Mouse (Mus musculus): ENCODE results near the gene Kcnj10.

Kcnj10 gene

DNA sequence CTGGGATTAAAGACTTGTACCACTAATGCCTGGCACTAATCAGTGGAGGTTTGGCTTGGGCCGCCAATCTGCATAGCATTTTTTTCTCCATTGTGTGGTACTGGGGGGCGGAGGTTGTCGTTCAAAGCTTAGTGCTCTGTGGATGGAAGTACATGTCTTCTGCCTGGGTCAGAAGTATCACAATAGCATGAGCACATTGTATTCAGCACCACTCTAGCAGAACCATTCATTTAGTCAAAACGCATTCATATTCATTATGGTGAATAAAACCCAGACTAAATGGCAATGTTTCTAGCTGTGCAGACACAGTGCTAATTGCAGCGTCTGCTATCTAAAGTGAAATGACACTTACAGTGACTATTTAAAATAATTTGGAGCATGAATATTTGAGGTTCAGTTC lies 46.2 kb downstream of the Kcnj10 start:
- no peak for DNase-seq

DNA sequence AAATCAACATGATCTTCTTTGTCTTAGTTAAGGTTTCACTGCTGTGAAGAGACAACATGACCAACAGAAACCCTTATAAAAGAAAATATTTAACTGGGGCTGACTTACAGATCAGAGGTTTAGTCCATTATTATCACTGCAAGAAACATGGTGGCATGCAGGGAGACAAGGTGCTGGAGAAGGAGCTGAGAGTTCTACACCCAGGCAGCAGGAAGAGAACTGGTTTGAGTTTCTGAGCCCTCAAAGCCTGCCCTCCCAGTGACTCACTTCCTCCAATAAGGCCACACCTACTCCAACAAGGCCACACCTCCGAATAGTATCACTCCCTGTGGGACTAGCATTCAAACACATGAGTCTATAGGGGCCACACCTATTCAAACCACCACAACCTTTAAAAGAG lies 49.8 kb downstream of the Kcnj10 start:
- DNase-seq, result no peak

DNA sequence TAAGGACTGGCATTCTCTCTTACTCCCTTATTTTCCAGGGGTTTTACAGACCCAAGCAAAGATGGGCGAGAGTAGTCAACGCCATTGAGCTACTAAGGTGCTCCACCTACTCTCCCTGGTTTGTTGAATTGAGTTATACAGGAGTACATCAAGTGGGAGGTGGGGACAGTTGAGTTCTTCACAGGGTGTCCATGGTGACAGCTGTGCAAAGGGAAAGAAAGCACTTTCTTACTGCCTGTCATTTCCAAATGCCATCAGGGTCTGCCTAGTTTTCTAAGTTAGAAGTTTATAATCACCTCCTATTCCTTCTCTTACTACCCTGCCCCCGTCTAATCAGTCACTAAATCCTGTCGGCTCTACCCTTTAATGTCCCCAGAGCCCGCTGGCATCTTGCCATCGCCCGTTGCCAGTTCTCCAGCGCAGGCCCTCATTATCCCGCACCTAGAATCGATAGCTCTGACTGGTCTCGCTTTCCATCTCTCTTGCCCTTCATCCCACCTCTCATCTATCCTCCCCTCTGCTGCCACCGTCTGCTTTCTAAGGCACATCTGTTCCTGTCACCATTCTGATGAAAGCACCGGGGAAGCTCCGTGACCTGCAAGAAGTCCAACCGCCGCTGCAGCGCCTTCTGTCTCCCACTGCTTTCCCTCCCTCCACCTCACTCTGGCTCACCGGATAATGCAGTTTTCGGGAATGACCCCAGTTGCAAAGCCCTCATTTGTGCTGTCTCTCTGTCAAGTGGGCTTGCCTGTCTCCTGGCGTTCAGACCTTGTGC lies 51.0 kb downstream of the Kcnj10 start:
- peak; percentile 68 for DNase-seq

- DNase-seq, result no peak
Measured at GRCm38 (mm10) chr1:172392643-172393170, 51.7 kb downstream of the Kcnj10 start.

GRCm38 (mm10) chr1:172393739-172394138 lies 52.7 kb downstream of the Kcnj10 start:
- DNase-seq, result no peak

GRCm38 (mm10) chr1:172396996-172397752 lies 56.2 kb downstream of the Kcnj10 start:
- DNase-seq, result no peak

GRCm38 (mm10) chr1:172406077-172406706 lies 65.2 kb downstream of the Kcnj10 start:
- DNase-seq, result no peak

DNA sequence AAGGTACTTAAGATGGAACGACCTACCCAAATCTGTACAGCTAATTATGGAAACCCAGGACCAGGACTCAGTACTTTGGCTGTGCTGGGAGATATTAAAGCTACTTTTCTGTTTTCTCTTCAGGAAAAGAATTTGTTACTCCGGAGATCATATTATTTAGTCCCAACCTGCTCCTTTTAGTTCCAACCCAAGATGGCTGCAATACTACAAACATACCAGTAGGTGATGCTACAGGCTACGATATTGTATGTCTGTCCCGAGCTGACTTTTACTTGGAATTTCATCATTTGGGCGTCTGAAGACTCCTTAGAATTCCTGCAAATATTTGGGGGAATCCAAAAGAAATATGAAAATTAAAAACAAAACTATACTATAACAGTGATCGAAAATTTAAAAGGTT lies 68.0 kb downstream of the Kcnj10 start:
- DNase-seq, result peak; percentile 35 to 70

DNA sequence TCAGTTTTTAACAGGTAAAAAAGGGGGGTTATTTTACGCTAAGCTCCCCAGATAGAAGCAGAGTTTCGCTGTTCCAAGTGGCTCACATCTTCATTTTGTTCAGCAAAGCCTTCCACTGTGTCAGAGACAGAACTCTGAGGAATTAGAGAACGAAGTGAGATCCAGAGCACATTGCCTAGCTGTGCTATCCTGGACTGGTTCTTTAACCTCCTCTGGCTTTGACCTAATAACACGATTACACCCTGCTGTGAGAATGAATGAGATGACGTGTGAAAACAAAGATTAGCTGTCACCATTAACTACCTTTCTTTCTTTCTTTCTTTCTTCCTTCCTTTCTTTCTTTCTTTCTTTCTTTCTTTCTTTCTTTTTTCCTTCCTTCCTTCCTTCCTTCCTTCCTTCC lies 68.4 kb downstream of the Kcnj10 start:
- DNase-seq, result peak in 1 of 2 experiments; percentile 9

DNA sequence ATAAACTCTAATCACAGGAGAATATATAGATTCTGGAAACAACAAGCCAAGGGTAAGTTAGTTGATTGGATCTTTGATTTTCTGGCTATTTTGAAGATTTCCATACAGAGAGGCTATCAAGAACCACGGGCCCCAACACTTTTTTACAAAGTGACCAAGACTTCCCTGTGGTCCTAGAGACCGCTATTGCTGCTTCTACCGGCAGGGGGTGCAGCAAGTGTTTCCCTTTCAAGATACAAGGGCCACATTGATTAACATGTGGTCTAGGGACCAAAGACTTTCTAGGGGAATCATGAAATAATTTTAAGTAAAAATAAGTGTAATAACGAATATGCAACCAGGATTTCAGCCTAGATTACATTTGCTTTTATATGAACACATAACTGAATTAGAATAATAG lies 69.8 kb downstream of the Kcnj10 start:
- DNase-seq, result peak; percentile 80 to 82

- DNase-seq, result peak; percentile 92 to 95
Measured at GRCm38 (mm10) chr1:172412204-172412603, 71.2 kb downstream of the Kcnj10 start.

DNA sequence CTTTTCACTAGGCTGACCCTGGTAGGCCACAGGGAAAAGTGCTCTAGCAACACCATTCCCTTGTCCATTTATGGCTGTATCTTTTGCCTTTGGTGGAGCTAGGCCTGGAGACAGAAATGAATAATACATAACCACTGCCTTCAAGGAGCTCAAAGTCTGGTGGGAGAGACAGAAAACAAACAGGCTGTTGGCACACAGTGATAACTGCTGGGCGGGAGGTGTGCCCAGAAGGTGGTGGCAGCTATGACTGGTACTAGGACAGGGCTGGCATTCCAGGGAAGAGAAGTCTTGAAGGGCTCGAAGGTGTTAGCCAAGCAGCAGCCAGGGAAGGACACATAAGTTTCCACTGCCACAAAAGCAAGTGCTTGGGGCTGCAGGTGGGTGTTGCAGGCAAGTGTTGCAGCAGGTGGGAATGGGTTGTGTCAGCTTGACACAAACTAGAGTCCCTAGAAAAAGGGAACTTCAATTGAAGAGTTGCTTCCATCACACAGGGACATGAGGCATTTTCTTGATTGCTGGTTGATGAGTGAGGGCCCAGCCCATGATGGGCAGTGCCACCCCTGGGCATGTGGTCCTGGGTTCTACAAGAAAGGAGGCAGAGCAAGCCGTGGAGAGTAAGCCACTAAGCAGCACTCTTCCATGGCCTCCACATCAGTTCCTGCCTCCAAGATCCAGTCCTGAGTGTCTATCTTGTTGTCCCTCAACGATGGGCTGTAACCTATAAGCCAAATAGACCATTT lies 72.7 kb downstream of the Kcnj10 start:
- no peak for DNase-seq

DNA sequence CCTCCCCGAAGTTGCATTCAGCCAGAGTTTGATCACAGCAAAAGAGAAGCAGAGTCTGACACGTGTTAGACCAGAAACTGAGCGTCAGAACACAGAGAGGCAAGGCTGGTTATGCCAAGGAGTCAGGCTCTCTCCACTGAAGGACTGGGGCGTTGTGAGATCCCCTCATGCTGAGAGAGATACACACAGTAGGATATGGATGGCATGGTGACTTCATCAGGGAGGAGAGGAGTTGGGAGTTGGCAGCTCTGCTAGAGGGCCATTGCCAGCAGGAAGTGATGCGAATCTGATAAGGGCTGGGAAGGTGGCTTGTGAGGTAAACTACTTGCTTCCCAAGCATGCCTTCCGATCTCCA lies 73.2 kb downstream of the Kcnj10 start:
- no peak for DNase-seq

- no peak for DNase-seq
Measured at GRCm38 (mm10) chr1:172415061-172415460, 74.1 kb downstream of the Kcnj10 start.

- no peak for DNase-seq
Measured at GRCm38 (mm10) chr1:172418173-172418572, 77.2 kb downstream of the Kcnj10 start.

- no peak for DNase-seq
Measured at GRCm38 (mm10) chr1:172418642-172419041, 77.6 kb downstream of the Kcnj10 start.

- DNase-seq, result no peak
Measured at GRCm38 (mm10) chr1:172420181-172420580, 79.2 kb downstream of the Kcnj10 start.

- DNase-seq, result no peak
Measured at GRCm38 (mm10) chr1:172423393-172423792, 82.4 kb downstream of the Kcnj10 start.
